Mouse (Mus musculus) kidney, postnatal 36 days (tissue): ENCODE measurements around the gene Gpr179.
A peak's percentile ranks its signal among the peaks of the same experiment; 100 is the strongest.

ENCODE experiments used
- DNase-seq, 2 experiments: peaks; one replicate each; pipeline ENCODE4 v3.0.0; 2021 to 2022; ENCODE audit warnings: mixed read lengths in 2 of 2

The Gpr179 gene

GRCm38 (mm10) chr11:97352027-97352684 is at the start of gene Gpr179:
TSS of gene Gpr179 (minus strand) at chr11:97352077.
- DNase-seq, result no peak

DNA sequence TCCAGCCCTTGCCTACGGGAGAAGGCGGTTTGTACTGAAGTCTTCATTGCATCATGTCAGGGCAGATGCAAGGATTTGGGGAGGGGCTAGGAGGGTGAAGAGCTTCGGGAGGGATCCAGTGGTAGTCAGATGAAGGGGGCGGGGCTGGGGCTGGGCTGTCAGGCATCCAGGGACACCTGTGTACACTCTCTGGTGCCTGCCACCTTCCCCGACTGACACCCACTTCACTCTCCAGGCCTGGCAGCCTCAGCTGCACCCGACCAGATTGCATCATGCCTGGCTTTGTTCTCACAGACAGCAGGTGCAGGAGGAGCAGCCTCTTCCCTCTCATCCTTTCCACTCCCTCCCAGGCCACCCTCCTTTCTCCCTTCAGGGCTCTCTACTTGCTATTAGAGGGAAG is 49.2 kb upstream of the Gpr179 start:
- DNase-seq, result no peak

DNA sequence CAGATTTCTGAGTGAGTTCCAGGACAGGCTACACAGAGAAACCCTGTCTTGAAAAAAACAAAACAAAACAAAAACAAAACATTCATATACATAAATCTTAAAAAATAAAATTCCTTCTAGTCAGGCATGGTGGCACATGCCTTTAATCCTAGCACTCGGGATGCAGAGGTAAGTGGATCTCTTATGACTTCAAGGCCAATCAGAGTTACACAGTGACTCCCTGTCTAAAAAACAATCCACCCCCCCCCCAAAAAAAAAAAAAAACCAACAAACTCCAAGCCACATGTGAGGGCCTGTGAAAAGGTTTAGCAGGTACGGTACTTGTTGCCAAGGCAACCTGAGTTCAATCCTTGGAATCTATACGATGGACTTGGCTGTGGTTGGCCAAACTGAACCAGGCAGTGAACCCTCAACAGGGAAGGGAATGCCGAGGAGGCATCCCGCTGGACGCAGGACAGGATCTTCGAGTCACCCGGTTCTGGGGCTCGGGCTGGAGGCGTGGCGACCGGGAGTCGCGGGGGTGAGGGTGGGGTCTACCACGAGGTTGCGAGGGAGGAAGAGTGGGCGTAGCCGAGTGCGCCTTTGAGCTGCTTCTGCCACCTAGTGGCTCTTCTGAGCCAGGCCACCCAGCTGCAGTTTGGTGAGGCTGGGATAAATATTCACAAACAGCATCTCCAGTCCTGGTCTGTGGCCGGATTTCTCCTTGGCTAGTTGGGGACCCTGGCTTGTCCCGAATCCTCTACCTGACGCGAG is 48.3 kb upstream of the Gpr179 start:
- DNase-seq, result peak; percentile 86 to 90

- peak; percentile 39 to 44 for DNase-seq
Observed at GRCm38 (mm10) chr11:97398506-97398905, 46.6 kb upstream of the Gpr179 start.

DNA sequence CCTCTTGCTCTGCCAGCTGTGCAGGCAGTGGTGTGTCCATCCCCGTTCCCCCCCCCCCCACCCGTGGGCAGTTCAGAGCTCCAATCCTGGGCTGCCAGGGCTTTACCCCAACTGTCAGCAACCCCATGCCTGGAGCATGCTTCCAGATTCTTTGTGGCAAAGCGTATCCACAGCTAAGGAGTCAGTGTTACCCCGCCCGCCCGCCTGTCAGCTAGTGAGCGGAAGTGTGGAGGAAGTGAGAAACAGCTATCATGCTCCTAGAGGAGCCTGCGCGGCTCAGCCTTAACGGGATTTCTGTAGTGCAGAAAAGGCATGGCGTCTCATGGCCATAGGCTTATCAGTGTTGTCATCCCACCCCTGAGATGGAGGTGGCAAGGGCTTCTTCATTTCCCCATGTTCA is 42.3 kb upstream of the Gpr179 start:
- DNase-seq, result peak in 1 of 2 experiments; percentile 51

DNA sequence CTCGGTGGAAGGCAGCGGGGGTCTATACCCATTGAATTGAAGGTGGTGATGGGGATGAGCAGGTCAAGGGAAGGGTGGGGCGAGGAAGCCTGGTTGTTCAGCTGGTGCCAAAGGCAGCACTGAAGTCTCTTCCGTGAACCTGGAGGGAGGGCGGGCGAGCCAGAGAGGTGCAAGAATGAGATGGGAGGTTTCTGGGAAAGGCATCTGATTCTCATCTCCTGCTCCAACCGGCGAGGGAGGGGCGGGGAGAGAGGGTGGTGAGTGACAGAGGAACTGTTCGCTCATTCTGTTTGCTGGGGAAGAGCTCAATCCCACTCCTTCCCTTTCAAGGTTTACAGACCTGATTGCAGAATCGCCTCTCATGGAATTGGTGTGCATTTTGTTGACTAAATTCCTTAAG is 41.8 kb upstream of the Gpr179 start:
- DNase-seq, result no peak

GRCm38 (mm10) chr11:97389127-97389526 is 37.2 kb upstream of the Gpr179 start:
- DNase-seq, result no peak

GRCm38 (mm10) chr11:97387811-97388210 is 35.9 kb upstream of the Gpr179 start:
- peak in 1 of 2 experiments; percentile 24 for DNase-seq

DNA sequence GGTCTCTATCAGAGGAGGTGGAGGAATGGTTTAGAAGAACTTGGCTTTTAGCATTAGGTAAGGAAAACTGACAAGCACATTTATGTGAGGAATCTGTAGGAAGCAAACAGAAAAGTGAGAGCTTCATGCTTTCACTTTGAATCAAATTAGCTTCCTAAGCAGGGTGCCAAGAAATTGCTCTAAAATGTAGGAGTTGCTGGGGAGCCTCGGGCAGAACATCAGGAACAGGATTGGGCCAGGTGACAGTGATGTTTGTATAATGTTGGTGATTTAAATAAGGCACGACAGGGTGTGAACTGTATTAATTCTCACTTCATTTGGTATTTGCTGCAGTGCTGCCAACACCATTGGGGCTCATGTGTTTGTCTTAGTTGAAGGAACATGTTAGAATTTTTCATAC is 31.9 kb upstream of the Gpr179 start:
- no peak for DNase-seq

DNA sequence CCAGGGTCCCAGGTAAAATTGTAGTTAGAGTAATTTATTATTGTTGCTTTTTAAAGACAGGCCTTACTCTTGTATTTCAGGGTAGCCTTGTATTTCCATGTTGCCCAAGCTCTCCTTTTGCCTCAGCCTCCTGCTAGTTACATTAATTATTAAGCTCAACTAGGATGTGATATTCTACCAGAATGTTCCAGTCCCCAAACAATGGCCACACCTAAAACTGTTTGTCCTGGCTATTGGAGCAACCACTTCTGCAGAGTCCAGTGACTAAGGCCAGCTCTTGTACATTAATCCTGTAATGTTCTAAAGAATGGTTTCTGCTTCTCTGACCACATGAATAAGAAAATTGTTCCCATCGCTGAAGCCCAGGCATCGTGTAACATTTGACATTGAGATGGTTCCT is 31.1 kb upstream of the Gpr179 start:
- DNase-seq, result no peak

DNA sequence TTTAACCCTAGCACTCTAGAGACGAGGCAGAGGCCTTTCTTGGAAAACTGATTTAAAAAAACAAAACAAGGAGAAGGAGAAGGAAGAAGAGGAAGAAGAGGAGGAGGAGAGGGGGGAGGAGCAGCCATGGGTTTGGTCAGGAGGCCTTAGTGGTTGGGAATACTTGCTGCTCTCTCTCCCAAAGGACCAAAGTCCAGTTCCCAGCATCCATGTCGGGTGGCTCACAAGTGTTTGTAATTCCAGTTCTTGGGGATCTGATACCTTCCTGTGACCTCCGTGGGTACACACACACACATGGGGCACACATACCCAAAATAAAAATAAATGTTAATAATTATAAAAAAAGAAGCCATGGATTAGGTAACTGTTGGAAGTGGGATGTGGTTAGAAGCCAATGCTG is 28.2 kb upstream of the Gpr179 start:
- peak; percentile 72 to 73 for DNase-seq

- no peak for DNase-seq
Observed at GRCm38 (mm10) chr11:97373402-97373801, 21.5 kb upstream of the Gpr179 start.

- no peak for DNase-seq
Observed at GRCm38 (mm10) chr11:97372159-97372864, 20.4 kb upstream of the Gpr179 start.

GRCm38 (mm10) chr11:97370329-97371091 is 18.6 kb upstream of the Gpr179 start:
- peak; percentile 66 to 82 for DNase-seq

DNA sequence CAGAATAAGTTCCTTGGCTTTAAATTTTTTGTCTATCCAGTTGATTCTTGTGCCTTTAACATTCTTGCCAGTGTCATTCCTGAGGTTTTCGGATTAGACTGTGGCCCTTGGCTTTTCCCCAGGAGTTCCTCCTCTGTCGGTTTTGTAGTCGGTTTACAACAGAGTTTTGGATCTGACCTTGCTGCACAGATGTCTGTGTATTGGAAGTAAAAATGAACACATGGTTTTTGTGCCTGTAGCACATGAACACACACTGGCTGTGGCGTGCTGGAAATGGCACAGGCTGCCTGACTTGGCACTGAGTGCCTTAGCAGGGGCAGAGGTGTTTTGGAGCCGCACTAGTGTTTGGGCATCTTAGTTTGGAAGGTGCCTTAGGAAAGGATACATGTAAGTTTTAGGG is 16.6 kb upstream of the Gpr179 start:
- DNase-seq, result peak in 1 of 2 experiments; percentile 34

DNA sequence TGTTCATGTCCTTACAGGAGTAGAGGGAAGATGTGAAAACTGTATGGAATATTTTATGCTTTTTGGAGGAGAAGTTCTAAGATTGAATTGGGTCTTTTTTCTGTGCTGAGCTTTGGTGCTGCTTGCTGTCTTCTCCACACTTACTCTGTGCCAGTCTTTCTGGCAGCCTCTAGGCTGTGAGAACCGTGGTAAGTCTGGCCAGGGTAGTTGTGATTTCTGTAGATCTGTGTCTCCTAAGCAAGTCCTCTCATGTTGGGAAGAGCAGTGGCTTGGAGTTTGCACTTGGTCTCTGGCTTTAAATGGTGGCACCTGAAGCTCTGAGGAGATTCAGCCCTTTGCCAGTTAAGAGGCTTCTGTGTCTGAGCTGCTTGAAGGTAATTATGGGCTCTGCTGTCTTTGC is 13.7 kb upstream of the Gpr179 start:
- no peak for DNase-seq

- peak; percentile 10 to 27 for DNase-seq
Observed at GRCm38 (mm10) chr11:97363644-97363995, 11.7 kb upstream of the Gpr179 start.

DNA sequence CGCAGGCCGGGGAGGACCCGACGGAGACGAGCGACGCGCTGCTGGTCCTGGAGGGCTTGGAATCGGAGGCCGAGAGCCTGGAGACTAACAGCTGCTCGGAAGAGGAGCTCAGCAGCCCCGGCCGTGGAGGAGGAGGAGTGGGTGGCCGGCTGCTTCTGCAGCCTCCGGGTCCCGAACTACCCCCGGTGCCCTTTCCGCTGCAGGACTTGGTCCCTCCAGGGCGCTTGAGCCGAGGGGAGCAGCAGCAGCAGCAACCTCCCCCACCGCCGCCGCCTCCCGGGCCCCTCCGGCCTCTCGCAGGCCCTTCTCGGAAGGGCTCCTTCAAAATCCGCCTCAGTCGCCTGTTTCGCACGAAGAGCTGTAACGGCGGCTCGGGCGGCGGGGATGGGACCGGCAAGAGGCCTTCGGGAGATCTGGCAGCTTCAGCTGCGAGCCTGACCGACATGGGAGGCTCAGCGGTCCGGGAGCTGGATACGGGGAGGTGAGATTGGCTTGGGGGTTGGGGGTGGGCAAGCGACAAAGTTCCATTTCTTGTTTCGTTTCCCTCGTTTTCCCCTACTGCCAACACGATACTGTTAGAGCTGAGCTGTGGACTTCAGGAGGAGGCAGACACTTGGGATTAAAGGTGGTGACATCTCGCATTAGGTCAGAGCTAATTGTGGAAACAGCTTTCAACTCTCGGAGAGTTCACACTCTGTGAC is 11.2 kb upstream of the Gpr179 start:
- peak; percentile 21 to 58 for DNase-seq

DNA sequence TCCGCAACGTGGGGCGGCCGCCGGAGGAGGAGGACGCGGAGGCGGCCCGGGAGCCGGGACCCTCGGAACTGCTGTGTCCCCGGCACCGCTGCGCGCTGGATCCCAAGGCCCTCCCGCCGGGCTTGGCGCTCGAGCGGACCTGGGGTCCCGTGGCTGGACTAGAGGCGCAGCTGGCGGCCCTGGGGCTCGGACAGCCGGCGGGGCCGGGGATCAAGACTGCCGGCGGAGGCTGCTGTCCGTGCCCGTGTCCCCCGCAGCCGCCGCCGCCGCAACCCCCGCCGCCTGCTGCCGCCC is 10.7 kb upstream of the Gpr179 start:
- DNase-seq, result peak in 1 of 2 experiments; percentile 59

DNA sequence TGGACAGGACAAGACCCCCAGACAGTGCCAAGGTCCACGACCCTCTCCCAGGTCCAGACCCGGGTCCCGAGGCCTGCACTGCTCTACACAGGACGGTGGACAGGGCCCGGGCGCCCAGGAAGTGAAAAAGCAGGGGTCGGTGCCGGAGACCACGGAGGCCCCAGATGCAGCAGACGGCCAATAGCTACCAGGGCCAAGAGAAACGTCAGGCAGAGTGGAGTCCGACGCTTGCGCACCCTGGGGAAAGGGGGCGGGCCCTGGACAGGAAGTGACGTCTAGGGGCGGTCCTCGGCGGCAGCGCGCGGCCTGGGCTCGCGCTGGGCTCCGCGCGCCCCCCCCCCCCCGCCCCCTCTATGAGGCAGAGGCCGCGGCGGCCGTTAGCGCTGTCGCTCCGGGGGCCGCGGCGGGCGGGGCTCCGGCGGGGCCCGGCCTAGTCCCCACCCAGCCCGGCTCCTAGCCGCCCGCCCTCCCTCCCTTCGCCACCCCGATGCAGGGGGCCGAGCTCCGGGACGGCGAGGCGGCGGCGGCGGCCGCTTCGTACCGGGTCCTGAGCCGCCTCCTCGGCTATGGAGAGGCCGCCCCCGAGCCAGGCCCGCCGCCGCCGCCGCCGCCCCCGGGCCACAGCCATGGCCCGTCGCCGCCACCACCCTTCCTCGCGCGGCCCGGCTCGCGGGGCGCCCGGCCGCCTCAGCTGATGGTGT is 10.2 kb upstream of the Gpr179 start, which contains the start of gene Socs7:
Socs7 (plus strand) TSS at position 604 of the 701 bp plus-strand sequence.
- DNase-seq, result peak; percentile 95 to 97

DNA sequence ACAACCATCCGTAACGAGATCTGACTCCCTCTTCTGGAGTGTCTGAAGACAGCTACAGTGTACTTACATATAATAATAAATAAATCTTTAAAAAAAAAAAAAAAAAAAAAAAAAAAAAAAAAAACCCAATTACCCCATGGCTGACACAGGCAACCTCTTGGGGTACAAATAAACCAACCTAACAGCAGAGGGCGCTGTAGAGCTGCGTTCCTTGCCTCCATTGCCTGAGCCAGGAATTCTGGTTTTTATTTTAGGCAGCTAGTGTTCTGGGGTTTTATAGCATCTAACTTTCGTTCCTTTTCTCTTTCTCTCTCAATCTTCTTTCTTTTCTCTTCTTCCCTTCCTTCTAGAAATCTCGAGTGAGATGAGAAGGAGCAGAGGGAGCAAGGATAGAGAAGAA is 5.8 kb upstream of the Gpr179 start:
- DNase-seq, result peak; percentile 82 to 93

DNA sequence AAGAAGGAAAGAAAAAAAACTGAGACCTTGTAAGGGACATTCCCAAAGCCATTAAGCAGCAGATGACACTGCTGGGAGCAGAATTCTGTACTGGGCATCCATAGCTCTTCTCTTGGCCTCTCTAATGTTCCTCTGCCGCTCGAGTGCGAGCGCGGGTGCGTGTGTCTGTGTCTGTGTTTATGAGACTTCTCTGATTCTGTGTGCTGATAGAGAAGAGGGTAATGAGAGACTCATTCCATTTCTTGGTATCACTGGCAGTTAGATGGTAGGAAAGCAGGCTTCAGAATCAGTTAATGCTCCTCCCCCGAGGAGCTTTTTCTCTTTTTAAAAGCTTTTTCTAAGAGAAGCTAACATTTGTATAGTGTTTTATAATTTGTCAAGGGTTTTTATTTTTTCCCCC is 3.4 kb upstream of the Gpr179 start:
- DNase-seq, result no peak
